Mouse (Mus musculus) liver, embryonic 13.5 days (tissue): Measurements from ENCODE around the gene Epha7. TPM values are rescaled to one million over a fixed set of nuclear protein-coding genes. Genes with fewer than 3 reads are reported as not detected.

Experiments
- ATAC-seq: fragments of 200-750 bp; cut with Nextera tagmentation; 2 replicates; pipeline ENCODE4 v1.8.0; 2017; ENCODE audit warnings: low read depth, mild to moderate bottlenecking, moderate number of reproducible peaks, moderate library complexity
- DNase-seq: peaks from one replicate; pipeline ENCODE4 v3.0.0; 2022
- H3K27ac ChIP-seq: fragments of 300-500 bp; sonication (generic); 2 replicates; pipeline ENCODE4 v1.5.1; 2015; ENCODE audit warnings: moderate library complexity, mild to moderate bottlenecking, inconsistent platforms
- H3K27me3 ChIP-seq: fragments of 300-500 bp; sonication (generic); 2 replicates; pipeline ENCODE4 v1.6.1; 2015; ENCODE audit warnings: mild to moderate bottlenecking, inconsistent platforms
- H3K36me3 ChIP-seq: fragments of 300-500 bp; sonication (generic); 2 replicates; pipeline ENCODE4 v1.6.1; 2015; ENCODE audit warnings: mild to moderate bottlenecking, inconsistent platforms
- H3K4me1 ChIP-seq: fragments of 300-500 bp; sonication (generic); replicated peaks from 2 replicates; pipeline ENCODE4 v1.6.1; 2015; ENCODE audit warnings: inconsistent platforms
- H3K4me2 ChIP-seq: fragments of 300-500 bp; sonication (generic); 2 replicates; pipeline ENCODE4 v1.6.1; 2015; ENCODE audit warnings: inconsistent platforms, mild to moderate bottlenecking, moderate library complexity
- H3K4me3 ChIP-seq: fragments of 300-500 bp; sonication (generic); replicated peaks from 2 replicates; pipeline ENCODE4 v1.5.1; 2015; ENCODE audit warnings: mild to moderate bottlenecking, inconsistent platforms
- H3K9ac ChIP-seq: fragments of 300-500 bp; sonication (generic); 2 replicates; pipeline ENCODE4 v1.6.1; 2015; ENCODE audit warnings: mild to moderate bottlenecking, inconsistent platforms
- H3K9me3 ChIP-seq: fragments of 300-500 bp; sonication (generic); replicated peaks from 2 replicates; pipeline ENCODE4 v1.6.1; 2016; ENCODE audit warnings: inconsistent platforms
- WGBS: fragments of 180-500 bp; shearing (Covaris S2); methylation state at CpG from one replicate; pipeline ENCODE4 v1.1.7; 2015; ENCODE audit not compliant: insufficient replicate concordance; 5-methylcytosine and 5-hydroxymethylcytosine counted together
- polyA plus RNA-seq: library from polyadenylated mRNA; unstranded; fragments of >200 nt; fragmentation: Nextera tagmentation; extraction: Ambion mirVana; gene quantifications from 2 replicates; pipeline ENCODE4 v1.2.1, GENCODE M21; 2015

Epha7 gene
- polyA plus RNA-seq, 1 experiment from 2014 or later, result 2.2 TPM

DNA sequence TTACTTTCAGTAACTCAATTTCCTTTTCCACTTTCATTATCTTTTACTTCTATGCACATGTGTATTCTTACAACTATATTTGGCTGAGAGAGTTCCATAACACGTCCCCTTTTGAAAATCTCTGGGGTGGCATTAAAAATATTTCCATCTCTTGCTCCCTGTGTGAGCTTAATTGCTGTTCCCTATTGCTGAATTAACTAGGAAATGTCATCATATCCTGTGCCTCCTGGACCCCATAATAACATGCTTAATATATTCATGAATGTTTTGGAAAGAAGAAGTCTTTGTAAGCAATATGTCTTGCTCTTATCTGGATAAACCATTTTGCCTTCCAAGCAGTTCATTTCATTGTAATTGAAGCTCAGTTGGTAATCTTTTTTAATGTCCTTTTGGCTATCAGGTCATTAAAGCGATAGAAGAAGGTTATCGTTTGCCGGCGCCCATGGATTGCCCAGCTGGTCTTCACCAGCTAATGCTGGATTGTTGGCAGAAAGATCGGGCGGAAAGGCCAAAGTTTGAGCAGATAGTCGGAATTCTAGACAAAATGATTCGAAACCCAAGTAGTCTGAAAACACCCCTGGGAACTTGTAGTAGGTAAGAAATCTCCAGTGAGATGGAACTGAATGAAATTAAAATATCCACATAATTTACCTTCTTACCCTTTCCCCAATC is 148.1 kb downstream of the Epha7 start:
- DNase-seq, result no peak
- H3K9ac ChIP-seq, result no peak overlapping the region
- H3K27ac ChIP-seq, result no peak overlapping the region
- H3K36me3 ChIP-seq, result no peaks in the 10 kb centered on the region
- no peak for ATAC-seq
- H3K9me3 ChIP-seq, result no peaks in the 10 kb centered on the region
- WGBS, result 77% methylated on average over 9 of the region's 9 CpGs
- H3K4me3 ChIP-seq, result no peak overlapping the region
- H3K4me1 ChIP-seq, result no peaks in the 10 kb centered on the region
- no peaks in the 10 kb centered on the region for H3K27me3 ChIP-seq
- H3K4me2 ChIP-seq, result no peak overlapping the region

DNA sequence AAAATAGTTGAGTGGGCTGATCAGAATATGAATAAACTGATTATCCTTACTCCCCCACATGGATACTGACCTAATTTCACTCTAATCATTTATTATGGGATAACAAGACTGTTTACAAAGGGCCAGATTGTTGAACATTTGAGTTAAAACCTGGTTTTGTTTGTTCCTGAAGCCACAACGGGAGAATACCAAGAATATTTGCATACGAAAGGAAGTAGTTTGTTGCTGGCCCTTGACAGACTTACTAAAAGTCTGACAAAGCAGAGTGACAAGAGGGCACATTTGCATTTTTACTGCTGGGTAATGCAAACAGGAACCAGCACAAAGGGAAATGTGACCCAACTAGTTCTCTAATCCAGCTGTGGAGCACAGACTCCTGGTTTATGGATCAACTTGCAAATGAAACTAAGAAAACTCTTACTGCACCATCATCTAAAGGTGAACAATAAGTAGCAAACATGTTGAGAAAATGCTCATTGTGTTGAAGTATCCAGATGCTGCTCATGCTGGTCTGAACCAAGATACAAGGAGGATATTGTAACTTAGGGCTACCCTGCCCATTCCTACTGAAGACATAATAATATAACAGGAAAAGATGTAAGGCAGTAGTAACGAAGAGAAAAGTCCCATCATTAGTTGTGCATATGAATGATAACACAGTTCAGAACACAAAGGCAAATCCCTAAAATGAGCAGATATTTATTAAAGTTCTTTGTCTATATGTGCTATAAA is 154.8 kb downstream of the Epha7 start:
- no peak overlapping the region for H3K4me3 ChIP-seq
- DNase-seq (no peak), ATAC-seq (no peak)
- H3K4me2 ChIP-seq, result no peak overlapping the region
- no peaks in the 10 kb centered on the region for H3K4me1 ChIP-seq
- no peaks in the 10 kb centered on the region for H3K36me3 ChIP-seq
- no peaks in the 10 kb centered on the region for H3K9me3 ChIP-seq
- H3K27ac ChIP-seq, result no peak overlapping the region
- 49% methylated on average over 3 of the region's 3 CpGs for WGBS
- H3K27me3 ChIP-seq, result no peaks in the 10 kb centered on the region
- no peak overlapping the region for H3K9ac ChIP-seq

DNA sequence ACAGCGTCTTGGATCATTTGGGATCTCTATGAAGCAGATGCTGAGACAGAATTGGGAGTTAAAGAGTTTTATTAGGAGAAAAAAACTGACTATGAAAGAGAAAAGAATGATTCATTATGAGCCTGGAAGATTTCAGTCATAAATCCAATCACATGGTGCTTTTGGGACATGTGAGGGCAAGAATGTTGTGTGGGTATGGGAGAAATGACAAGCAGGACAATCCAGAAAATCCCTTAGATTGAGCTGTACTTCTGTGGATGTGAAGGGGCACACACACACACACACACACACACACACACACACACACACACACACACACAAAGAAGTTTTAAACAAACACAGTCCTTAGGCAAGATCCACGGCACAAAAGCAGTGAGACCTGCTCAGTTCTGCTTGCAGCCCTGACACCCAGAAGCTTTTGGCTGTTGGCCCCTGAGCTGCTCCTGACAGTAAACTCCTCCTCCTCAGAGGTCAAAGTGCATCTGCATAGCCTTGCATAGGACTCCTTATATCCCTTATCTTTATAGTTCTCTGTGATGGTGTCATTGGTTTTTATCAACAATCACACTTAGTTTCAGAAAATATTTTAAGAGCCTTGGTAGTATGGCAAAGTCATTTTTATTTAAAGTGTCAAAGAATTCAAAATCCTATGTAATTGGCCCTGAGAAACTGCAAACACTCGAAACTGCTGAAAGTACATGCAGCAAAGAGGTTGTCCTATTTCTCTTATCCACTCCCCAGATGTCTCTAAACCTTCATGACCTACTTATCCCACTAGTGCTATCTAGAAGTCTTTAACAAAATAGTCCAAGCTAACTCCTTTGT is 185.7 kb downstream of the Epha7 start:
- no peaks in the 10 kb centered on the region for H3K36me3 ChIP-seq
- no peak overlapping the region for H3K4me2 ChIP-seq
- no peak for ATAC-seq
- no peaks in the 10 kb centered on the region for H3K27me3 ChIP-seq
- H3K9ac ChIP-seq, result no peak overlapping the region
- H3K4me1 ChIP-seq, result no peaks in the 10 kb centered on the region
- WGBS, result 52% methylated on average over 3 of the region's 3 CpGs
- DNase-seq, result no peak
- H3K4me3 ChIP-seq, result no peak overlapping the region
- H3K27ac ChIP-seq, result no peak overlapping the region
- no peaks in the 10 kb centered on the region for H3K9me3 ChIP-seq

DNA sequence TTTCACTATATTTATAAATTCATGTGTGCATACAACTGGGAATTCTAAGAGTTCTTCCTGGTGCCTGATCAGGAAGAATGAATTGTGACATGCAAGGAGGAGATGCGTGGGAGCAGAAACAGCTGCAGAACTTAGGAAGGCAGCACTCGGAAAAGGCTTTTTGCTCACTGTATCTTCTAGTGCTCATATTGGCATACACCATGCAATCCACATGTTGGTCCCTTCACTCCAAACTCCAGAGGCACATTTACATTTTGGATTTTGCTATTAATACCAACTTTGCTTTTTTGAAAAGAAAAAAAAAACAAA is 186.3 kb downstream of the Epha7 start:
- no peaks in the 10 kb centered on the region for H3K36me3 ChIP-seq
- H3K4me2 ChIP-seq, result no peak overlapping the region
- ATAC-seq (no peak), DNase-seq (no peak)
- H3K4me3 ChIP-seq, result no peak overlapping the region
- no peaks in the 10 kb centered on the region for H3K4me1 ChIP-seq
- H3K9me3 ChIP-seq, result no peaks in the 10 kb centered on the region
- WGBS, result 77% methylated on average over 2 of the region's 2 CpGs
- H3K9ac ChIP-seq, result no peak overlapping the region
- no peak overlapping the region for H3K27ac ChIP-seq
- no peaks in the 10 kb centered on the region for H3K27me3 ChIP-seq

DNA sequence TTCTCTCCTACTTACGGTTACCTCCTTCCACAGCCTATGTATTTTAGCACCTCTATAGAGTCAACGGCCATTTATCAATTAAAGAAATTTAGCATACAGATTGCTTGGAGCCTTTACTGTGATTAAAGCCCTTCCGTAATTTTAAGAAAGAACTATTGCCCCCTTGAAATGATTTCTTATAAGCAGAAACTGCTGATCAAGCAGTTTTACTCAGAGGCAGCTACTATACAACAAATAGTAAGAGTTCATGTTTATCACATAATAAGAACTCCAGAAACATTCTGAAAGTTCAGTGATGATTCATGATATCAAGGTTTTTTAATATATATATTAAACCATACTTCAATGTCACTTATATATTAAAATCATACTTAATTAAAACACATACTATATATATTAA is 197.4 kb downstream of the Epha7 start:
- 72% methylated on average over 3 of the region's 3 CpGs for WGBS
- Histone ChIP-seq H3K27ac (no peak overlapping the region), H3K4me2 (no peak overlapping the region), H3K4me1 (no peaks in the 10 kb centered on the region), H3K4me3 (no peak overlapping the region), H3K36me3 (no peaks in the 10 kb centered on the region), H3K9ac (no peak overlapping the region), H3K27me3 (no peaks in the 10 kb centered on the region), H3K9me3 (no peaks in the 10 kb centered on the region)
- ATAC-seq, result no peak
- DNase-seq, result no peak
